Mouse (Mus musculus) embryonic facial prominence, embryonic 14.5 days (tissue): ENCODE data around the gene Adat3. TPM values are rescaled to one million over a fixed set of nuclear protein-coding genes. Genes with fewer than 3 reads are reported as not detected.
"Not testable (repeated sequence)": the region's sequence is repeated elsewhere in the genome, so short reads cannot be mapped to it uniquely, and the experiment has no call there.

Experiments
- ATAC-seq: fragments of 200-750 bp; cut with Nextera tagmentation; 2 replicates; pipeline ENCODE4 v1.8.0; 2017; ENCODE audit warnings: low read depth, moderate number of reproducible peaks, moderate TSS enrichment
- DNase-seq: peaks from one replicate; pipeline ENCODE4 v3.0.0-alpha.2; 2015; ENCODE audit warnings: low spot score
- H3K27ac ChIP-seq: fragments of 300-500 bp; sonication (generic); replicated peaks from 2 replicates; pipeline ENCODE4 v1.5.1; 2014; ENCODE audit warnings: low read depth, mild to moderate bottlenecking, low read length, moderate library complexity
- H3K27me3 ChIP-seq: fragments of 300-500 bp; sonication (generic); replicated peaks from 2 replicates; pipeline ENCODE4 v1.6.1; 2014; ENCODE audit warnings: low read length; ENCODE audit not compliant: control insufficient read depth, insufficient read depth
- H3K36me3 ChIP-seq: fragments of 300-500 bp; sonication (generic); 2 replicates; pipeline ENCODE4 v1.6.1; 2014; ENCODE audit warnings: low read length, mixed read lengths; ENCODE audit not compliant: control insufficient read depth, insufficient read depth
- H3K4me1 ChIP-seq: fragments of 300-500 bp; sonication (generic); 2 replicates; pipeline ENCODE4 v1.6.1; 2014; ENCODE audit warnings: antibody characterized with exemption, low read length; ENCODE audit not compliant: control insufficient read depth, insufficient read depth
- H3K4me2 ChIP-seq: fragments of 300-500 bp; sonication (generic); 2 replicates; pipeline ENCODE4 v1.6.1; 2014; ENCODE audit warnings: low read depth, mild to moderate bottlenecking, low read length, moderate library complexity, mixed read lengths
- H3K4me3 ChIP-seq: fragments of 300-500 bp; sonication (generic); 2 replicates; pipeline ENCODE4 v1.5.1; 2014; ENCODE audit warnings: low read depth, mild to moderate bottlenecking, low read length
- H3K9ac ChIP-seq: fragments of 300-500 bp; sonication (generic); 2 replicates; pipeline ENCODE4 v1.6.1; 2014; ENCODE audit warnings: low read depth, mild to moderate bottlenecking, low read length, moderate library complexity, mixed read lengths
- H3K9me3 ChIP-seq: fragments of 300-500 bp; sonication (generic); 2 replicates; pipeline ENCODE4 v1.6.1; 2016; ENCODE audit warnings: low read length; ENCODE audit not compliant: control insufficient read depth
- WGBS: fragments of 180-500 bp; shearing (Covaris S2); extraction: QIAGEN DNeasy Blood & Tissue Kit; methylation state at CpG from one replicate; pipeline ENCODE4 v1.1.7; 2014; 5-methylcytosine and 5-hydroxymethylcytosine counted together
- polyA plus RNA-seq: library from polyadenylated mRNA; unstranded; fragments of >200 nt; fragmentation: Nextera tagmentation; extraction: Ambion mirVana; gene quantifications from 2 replicates; pipeline ENCODE4 v1.2.1, GENCODE M21; 2014

Adat3 gene
- polyA plus RNA-seq, 1 experiment from 2014 or later: 6.1 TPM

DNA sequence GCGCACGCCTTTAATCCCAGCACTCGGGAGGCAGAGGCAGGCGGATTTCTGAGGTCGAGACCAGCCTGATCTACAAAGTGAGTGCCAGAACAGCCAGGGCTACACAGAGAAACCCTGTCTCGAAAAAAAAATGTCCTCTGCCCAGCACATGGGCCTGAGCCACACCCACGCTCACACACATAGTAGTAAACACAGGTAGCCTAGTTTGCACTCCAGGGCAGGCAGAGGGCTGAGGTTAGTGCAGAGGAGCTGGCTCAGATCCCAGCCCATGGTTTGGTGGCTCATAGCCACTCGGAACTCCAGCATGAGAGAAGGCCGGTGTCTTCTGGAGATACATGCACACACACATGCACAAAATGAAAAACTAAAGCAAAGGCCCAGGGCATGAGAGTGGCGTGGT lies 44.3 kb downstream of the Adat3 start:
- H3K27ac ChIP-seq: no peak overlapping the region; the same call in 1 of the 2 replicates
- WGBS: 89% methylated on average over 8 of the region's 10 CpGs
- DNase-seq (no peak), ATAC-seq (no peak)
- no peak overlapping the region for H3K9ac ChIP-seq
- H3K4me1 ChIP-seq: no peaks in the 10 kb centered on the region
- peaks cover 74% of the 10 kb centered on the region for H3K36me3 ChIP-seq
- no peak overlapping the region for H3K4me2 ChIP-seq
- H3K4me3 ChIP-seq: no peak overlapping the region
- no peaks in the 10 kb centered on the region for H3K27me3 ChIP-seq
- no peaks in the 10 kb centered on the region for H3K9me3 ChIP-seq

DNA sequence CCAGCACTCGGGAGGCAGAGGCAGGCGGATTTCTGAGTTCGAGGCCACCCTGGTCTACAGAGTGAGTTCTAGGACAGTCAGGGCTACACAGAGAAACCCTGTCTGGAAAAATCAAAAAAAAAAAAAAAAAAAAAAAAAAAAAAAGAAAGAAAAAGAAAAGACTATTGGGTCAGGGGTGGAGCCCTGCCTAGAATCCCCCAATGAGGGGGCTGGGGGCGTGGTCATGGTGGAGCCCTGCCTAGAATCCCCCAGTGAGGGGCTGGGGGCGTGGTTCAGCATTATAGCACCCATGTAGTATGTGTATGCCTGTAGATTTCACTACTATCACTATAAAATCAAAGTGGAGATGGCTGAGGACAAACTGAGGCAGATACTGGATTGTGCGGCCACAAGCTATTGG lies 47.2 kb downstream of the Adat3 start:
- H3K36me3 ChIP-seq: peaks cover 52% of the 10 kb centered on the region
- not testable (repeated sequence) for H3K4me3 ChIP-seq, H3K4me1 ChIP-seq, ATAC-seq, H3K9ac ChIP-seq, H3K27me3 ChIP-seq, H3K9me3 ChIP-seq, H3K27ac ChIP-seq, H3K4me2 ChIP-seq, DNase-seq
- WGBS: 90% methylated on average over 6 of the region's 6 CpGs

DNA sequence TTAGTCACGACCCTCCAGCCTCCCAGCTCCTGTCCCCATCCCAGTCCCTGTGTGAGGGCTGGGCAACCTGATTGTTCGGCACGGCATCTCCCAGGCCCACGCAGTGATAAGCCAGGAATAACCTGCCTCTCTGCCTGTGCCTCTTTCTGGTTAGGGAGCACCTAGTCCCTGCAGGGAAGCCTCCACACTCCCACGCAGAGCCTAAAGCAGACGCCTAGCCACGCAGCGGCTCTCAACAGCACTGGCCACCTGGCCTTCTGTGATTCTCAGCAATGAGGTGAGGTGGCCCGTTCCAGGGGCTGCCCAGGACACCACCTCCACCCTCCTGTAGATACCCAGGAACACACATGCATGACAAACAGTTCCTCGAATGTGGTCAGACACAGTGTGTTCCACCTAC lies 47.7 kb downstream of the Adat3 start:
- Histone ChIP-seq H3K4me1 (peaks cover 11% of the 10 kb centered on the region), H3K9me3 (no peaks in the 10 kb centered on the region), H3K36me3 (peaks cover 47% of the 10 kb centered on the region), H3K4me3 (no peak overlapping the region), H3K9ac (no peak overlapping the region), H3K27ac (no peak overlapping the region), H3K4me2 (no peak overlapping the region), H3K27me3 (no peaks in the 10 kb centered on the region)
- ATAC-seq (no peak), DNase-seq (no peak)
- WGBS: 98% methylated on average over 10 of the region's 10 CpGs

DNA sequence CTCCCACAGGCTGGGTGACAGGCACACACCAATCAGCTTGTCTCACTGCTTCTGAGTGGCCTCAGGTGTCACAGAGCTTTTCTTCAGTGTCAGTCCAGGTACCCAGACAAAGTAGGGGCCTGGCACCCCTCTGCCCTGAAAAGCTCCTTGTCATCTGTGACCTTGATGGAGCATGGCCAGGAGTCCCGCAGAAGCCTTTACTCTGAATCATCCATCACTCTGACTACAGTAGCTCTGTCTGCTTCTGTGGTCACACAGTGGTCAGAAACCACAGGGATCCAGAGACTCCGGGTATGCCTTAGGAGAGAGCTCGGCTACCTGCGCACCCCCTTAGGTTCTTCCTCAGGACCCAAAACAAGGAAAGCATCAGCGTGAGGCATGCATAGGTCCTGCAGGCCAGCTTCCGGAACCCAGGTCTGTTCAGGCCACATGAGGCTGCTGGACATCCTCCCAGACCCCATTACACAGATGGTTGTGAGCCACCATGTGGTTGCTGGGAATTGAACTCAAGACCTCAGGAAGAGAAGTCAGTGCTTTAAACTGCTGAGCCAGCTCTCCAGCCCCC lies 50.6 kb downstream of the Adat3 start:
- no peak overlapping the region for H3K9ac ChIP-seq
- peaks cover 22% of the 10 kb centered on the region; the same call in 1 of the 2 replicates for H3K36me3 ChIP-seq
- no peak overlapping the region for H3K4me2 ChIP-seq
- DNase-seq (no peak), ATAC-seq (no peak)
- no peak overlapping the region for H3K4me3 ChIP-seq
- 96% methylated on average over 6 of the region's 6 CpGs for WGBS
- peaks cover 14% of the 10 kb centered on the region for H3K4me1 ChIP-seq
- no peaks in the 10 kb centered on the region for H3K27me3 ChIP-seq
- no peak overlapping the region for H3K27ac ChIP-seq
- H3K9me3 ChIP-seq: no peaks in the 10 kb centered on the region

DNA sequence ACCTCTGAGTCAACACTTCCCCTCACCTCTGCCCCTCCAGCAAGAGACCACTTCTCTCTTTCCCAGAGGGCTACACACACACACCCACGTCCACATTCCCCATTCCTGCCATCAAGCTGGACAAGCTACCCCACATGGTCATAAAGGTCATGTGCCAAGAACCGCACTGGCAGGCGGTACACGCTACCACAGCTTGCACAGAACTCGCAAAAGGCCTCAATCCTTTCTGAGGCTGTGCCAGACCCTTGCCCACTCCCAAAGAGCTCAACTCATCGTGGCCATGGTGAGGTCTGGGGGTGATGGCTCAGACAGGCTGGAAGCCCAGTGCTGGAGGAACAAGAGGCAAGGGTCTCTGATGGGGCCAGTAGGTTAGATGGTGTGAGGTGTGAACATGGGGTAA lies 52.2 kb downstream of the Adat3 start:
- no peak overlapping the region for H3K27ac ChIP-seq
- peak overlapping the region; percentile 97 for H3K4me3 ChIP-seq
- H3K9ac ChIP-seq: no peak overlapping the region
- ATAC-seq: no peak
- H3K4me1 ChIP-seq: peaks cover 14% of the 10 kb centered on the region
- no peak for DNase-seq
- H3K27me3 ChIP-seq: no peaks in the 10 kb centered on the region
- peak overlapping the region; percentile 91 for H3K4me2 ChIP-seq
- H3K9me3 ChIP-seq: no peaks in the 10 kb centered on the region
- 91% methylated on average over 6 of the region's 6 CpGs for WGBS
- 0 out of 2 replicates have a peak, but pooled peaks cover 18% of the 10 kb centered on the region for H3K36me3 ChIP-seq

DNA sequence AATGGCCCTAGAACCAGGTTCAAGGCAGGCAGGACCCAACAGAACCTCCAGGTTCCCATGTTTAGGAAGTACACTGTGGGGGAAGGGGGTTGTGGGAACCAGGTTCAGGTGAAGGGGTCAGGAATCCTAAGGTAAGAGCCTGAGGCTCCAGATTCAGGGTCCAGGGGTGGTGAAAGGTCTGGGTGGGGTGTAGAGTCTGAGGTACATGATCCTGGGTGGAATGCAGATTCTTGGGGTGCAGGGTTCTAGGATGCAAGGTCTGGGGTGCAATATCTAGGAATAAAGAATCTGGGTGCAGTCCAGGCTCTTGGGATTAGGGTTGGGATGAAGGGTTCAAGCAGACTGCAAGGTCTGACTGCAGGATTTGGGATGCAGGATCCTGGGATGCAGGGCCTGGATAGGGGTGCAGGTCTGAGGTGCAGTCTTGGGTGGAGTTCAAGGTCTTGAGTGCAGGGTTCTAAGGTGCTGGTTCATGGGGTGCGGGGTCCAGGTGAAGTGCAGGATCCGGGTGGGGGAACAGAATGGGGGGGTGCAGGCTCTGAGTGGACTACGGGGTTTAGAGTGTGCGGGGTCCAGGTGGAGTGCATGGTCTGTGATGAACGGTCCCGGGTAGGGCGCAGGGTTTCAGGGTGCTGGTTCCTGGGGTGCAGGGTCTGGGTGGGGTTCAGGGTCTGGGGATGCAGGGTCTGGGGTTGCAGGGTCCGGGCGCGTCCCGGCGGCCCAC lies 52.9 kb downstream of the Adat3 start:
- 2% methylated on average over 7 of the region's 12 CpGs for WGBS
- DNase-seq (no peak), ATAC-seq (peak; percentile 5)
- Histone ChIP-seq H3K4me1 (peaks cover 14% of the 10 kb centered on the region), H3K27me3 (no peaks in the 10 kb centered on the region), H3K9ac (peak overlapping the region; percentile 97), H3K4me3 (peak overlapping the region; percentile 97), H3K36me3 (0 out of 2 replicates have a peak, but pooled peaks cover 15% of the 10 kb centered on the region), H3K27ac (peak overlapping the region; percentile 75), H3K4me2 (peak overlapping the region; percentile 91), H3K9me3 (no peaks in the 10 kb centered on the region)

DNA sequence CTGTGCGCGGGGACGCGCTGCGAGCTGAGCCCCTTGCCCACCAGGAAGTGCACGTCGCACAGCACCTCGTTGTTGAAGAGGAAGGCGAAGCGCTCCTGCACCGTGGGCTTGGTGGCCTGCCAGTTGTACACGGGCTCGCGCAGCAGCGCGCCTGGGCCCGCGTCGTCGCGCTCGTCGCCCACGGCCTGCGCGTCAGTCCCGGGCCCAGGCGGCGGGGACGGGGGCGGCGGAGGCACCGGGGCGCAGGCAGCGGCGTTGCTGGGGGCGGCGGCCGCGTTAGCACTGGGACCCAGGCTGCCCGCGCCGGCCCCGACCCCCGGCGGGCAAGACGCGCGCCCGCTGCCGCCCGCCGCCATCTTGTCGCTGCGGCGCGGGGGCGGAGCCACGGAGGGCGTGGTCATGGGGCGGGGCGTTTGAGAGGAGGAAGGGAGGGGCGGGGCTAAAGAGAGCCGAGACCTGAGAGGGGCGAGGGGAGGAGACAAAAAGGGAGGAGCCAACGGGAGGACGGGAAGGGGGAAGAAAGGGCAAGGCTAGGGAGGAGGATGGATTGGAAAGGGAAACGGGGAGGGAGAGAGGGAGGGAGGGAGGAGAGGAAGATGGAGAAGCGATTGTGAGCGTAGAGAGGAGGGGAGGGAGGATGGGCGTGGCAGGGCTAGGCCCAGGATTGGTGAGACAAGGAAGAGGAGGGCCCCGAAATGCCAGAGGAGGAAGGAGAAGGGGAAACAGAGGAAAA lies 53.6 kb downstream of the Adat3 start:
- Histone ChIP-seq H3K27ac (peak overlapping the region; percentile 86), H3K4me2 (peak overlapping the region; percentile 91), H3K4me3 (peak overlapping the region; percentile 97), H3K9me3 (no peaks in the 10 kb centered on the region), H3K9ac (peak overlapping the region; percentile 97), H3K4me1 (peaks cover 14% of the 10 kb centered on the region), H3K27me3 (no peaks in the 10 kb centered on the region), H3K36me3 (0 out of 2 replicates have a peak, but pooled peaks cover 10% of the 10 kb centered on the region)
- DNase-seq (peak; percentile 99), ATAC-seq (peak; percentile 87)
- WGBS: 1% methylated on average over 41 of the region's 72 CpGs

DNA sequence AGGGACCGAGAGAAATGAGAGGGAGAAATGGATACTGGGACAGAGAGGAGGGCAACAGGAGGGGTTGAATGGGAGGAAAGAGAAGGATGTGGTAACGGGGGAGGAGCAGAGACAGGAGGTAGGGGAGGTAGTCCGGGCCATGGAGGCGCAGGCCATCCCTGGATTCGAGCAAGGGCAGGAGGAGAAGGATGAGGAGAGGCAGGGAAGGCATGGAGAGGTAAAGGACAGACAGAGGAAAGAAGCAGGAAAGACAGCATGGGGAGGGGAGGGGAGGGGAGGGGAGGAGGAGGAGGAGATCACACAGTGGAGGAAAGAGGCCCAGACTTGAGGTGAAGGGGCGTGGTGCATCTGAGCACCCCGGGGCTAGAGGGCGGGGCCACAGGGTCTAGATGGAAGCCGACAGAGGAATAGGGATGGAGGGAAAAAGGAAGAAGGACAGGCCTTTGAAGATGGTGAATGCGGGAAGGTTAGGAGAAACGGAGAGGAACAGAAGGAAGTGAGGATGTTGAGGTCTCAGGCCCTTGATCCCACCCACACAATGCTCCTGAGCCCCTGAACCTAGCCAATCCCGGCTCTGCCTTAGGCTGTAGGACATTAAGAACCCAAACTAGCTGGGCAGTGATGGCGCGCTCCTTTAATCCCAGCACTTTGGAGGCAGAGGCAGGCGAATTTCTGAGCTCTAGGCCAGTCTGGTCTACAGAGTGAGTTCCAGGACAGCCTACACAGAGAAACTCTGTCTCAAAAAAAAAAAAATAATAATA lies 54.4 kb downstream of the Adat3 start, which contains the start of gene Btbd2:
Btbd2 (minus strand) TSS at position 209 of the 761 bp plus-strand sequence.
- Histone ChIP-seq H3K4me3 (peak within 1 kb of the TSS; percentile 97), H3K36me3 (0 out of 2 replicates have a peak, but pooled peaks cover 6% of the 10 kb centered on the region), H3K4me2 (peak within 1 kb of the TSS; percentile 91), H3K9me3 (no peaks in the 10 kb centered on the region), H3K27ac (peak within 1 kb of the TSS; percentile 86), H3K9ac (peak within 1 kb of the TSS; percentile 97), H3K27me3 (no peaks in the 10 kb centered on the region), H3K4me1 (peaks cover 14% of the 10 kb centered on the region)
- 14% methylated on average over 15 of the region's 15 CpGs for WGBS
- DNase-seq: peak; percentile 47
- peak; percentile 50 for ATAC-seq
